Mouse (Mus musculus): ENCODE measurements at regions not wholly inside any gene's neighbourhood (a gene's known extent, or its start where the extent isn't known, plus 50 kb on each side); places are given as distances from the start of the nearest gene placed in this dataset.

DNA sequence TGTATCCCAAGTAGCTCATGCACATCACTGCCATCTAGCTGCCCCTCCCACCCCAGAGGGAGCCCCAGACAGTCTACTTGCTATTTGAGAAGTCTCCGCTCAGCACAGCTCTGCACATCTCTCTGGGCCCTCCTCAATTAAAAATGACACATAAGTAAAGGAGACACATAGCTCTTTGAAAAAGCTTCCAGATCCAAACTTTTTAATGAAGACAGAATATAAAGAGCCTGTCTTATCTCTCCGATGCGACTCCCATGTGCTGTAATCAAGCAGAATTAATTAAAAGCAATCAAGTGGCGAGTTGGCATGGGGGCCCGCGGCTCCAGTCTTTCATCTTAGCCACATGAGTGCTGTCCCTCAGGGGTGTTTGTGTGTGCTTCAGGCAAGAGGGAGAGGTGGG, 144.6 kb upstream of the Gjb5 start:
- TF ChIP-seq MAX (IDR thresholded peaks at IDR 0.05; ENCODE audit: low read depth) (no peak), TCF12 (IDR thresholded peaks at IDR 0.05; ENCODE audit: insufficient read depth, poor library complexity, severe bottlenecking) (no peak)

Data from myocyte (in vitro differentiated cells).